Mouse (Mus musculus) forebrain, embryonic 11.5 days (tissue): ENCODE measurements around the gene Npas2. TPM values are rescaled to one million over a fixed set of nuclear protein-coding genes. Genes with fewer than 3 reads are reported as not detected.

Source experiments
- ATAC-seq: fragments of 200-750 bp; cut with Nextera tagmentation; replicated peaks from 2 replicates; pipeline ENCODE4 v1.8.0; 2017; ENCODE audit warnings: moderate TSS enrichment; ENCODE audit not compliant: low FRiP score
- DNase-seq: peaks from one replicate; pipeline ENCODE4 v3.0.0-alpha.2; 2017; ENCODE audit warnings: low spot score
- H3K27ac ChIP-seq: fragments of 300-500 bp; sonication (generic); 2 replicates; pipeline ENCODE4 v1.5.1; 2014; ENCODE audit warnings: low read depth, low read length
- H3K27me3 ChIP-seq: fragments of 300-500 bp; sonication (generic); 2 replicates; pipeline ENCODE4 v1.6.1; 2014; ENCODE audit warnings: mild to moderate bottlenecking, low read length, mixed read lengths; ENCODE audit not compliant: control insufficient read depth, insufficient read depth
- H3K36me3 ChIP-seq: fragments of 300-500 bp; sonication (generic); 2 replicates; pipeline ENCODE4 v1.6.1; 2014; ENCODE audit warnings: mild to moderate bottlenecking, low read length, moderate library complexity, mixed read lengths; ENCODE audit not compliant: control insufficient read depth, insufficient read depth
- H3K4me1 ChIP-seq: fragments of 300-500 bp; sonication (generic); replicated peaks from 2 replicates; pipeline ENCODE4 v1.6.1; 2014; ENCODE audit warnings: low read length, mixed read lengths; ENCODE audit not compliant: control insufficient read depth, insufficient read depth
- H3K4me2 ChIP-seq: fragments of 300-500 bp; sonication (generic); 2 replicates; pipeline ENCODE4 v1.6.1; 2014; ENCODE audit warnings: low read depth, mild to moderate bottlenecking, low read length, moderate library complexity, mixed read lengths; ENCODE audit not compliant: severe bottlenecking
- H3K4me3 ChIP-seq: fragments of 300-500 bp; sonication (generic); 2 replicates; pipeline ENCODE4 v1.5.1; 2014; ENCODE audit warnings: low read depth, low read length
- H3K9ac ChIP-seq: fragments of 300-500 bp; sonication (generic); 2 replicates; pipeline ENCODE4 v1.6.1; 2014; ENCODE audit warnings: low read length
- H3K9me3 ChIP-seq: fragments of 300-500 bp; sonication (generic); 2 replicates; pipeline ENCODE4 v1.6.1; 2016; ENCODE audit warnings: low read length, mixed read lengths; ENCODE audit not compliant: control insufficient read depth
- WGBS: fragments of 180-500 bp; shearing (Covaris S2); extraction: QIAGEN DNeasy Blood & Tissue Kit; methylation state at CpG from one replicate; pipeline ENCODE4 v1.1.7; 2014; 5-methylcytosine and 5-hydroxymethylcytosine counted together
- polyA plus RNA-seq: library from polyadenylated mRNA; unstranded; fragments of >200 nt; fragmentation: Nextera tagmentation; extraction: Ambion mirVana; gene quantifications from 2 replicates; pipeline ENCODE4 v1.2.1, GENCODE M21; 2014

The Npas2 gene
- polyA plus RNA-seq, 1 experiment from 2014 or later, result not detected

GRCm38 (mm10) chr1:39303054-39303649 lies 109.6 kb downstream of the Npas2 start:
- ATAC-seq, result no peak

GRCm38 (mm10) chr1:39307291-39307690 lies 113.8 kb downstream of the Npas2 start:
- ATAC-seq, result no peak
- H3K9ac ChIP-seq, result no peak overlapping the region
- no peak overlapping the region for H3K4me3 ChIP-seq
- no peak overlapping the region for H3K27ac ChIP-seq
- no peak overlapping the region for H3K4me2 ChIP-seq
- H3K27me3 ChIP-seq, result no peaks in the 10 kb centered on the region
- no peak for DNase-seq
- no peaks in the 10 kb centered on the region for H3K4me1 ChIP-seq
- H3K9me3 ChIP-seq, result no peaks in the 10 kb centered on the region
- H3K36me3 ChIP-seq, result no peaks in the 10 kb centered on the region

More at GRCm38 (mm10) chr1:39303054-39303649, 109.6 kb downstream of the Npas2 start:
- Histone ChIP-seq H3K27ac (no peak overlapping the region), H3K9ac (no peak overlapping the region), H3K9me3 (no peaks in the 10 kb centered on the region), H3K4me3 (no peak overlapping the region), H3K36me3 (no peaks in the 10 kb centered on the region), H3K27me3 (no peaks in the 10 kb centered on the region), H3K4me2 (no peak overlapping the region), H3K4me1 (no peaks in the 10 kb centered on the region)
- DNase-seq, result no peak
- 81% methylated on average over 4 of the region's 4 CpGs for WGBS

- Histone ChIP-seq H3K4me2 (no peak overlapping the region), H3K27ac (no peak overlapping the region), H3K9me3 (no peaks in the 10 kb centered on the region), H3K36me3 (no peaks in the 10 kb centered on the region), H3K27me3 (no peaks in the 10 kb centered on the region), H3K4me1 (0 out of 2 replicates have a peak, but pooled peaks cover 2% of the 10 kb centered on the region), H3K4me3 (no peak overlapping the region), H3K9ac (no peak overlapping the region)
- no peak for ATAC-seq
- DNase-seq, result no peak
- WGBS, result 79% methylated on average over 2 of the region's 2 CpGs
These were observed 114.4 kb downstream of the Npas2 start for GRCm38 (mm10) chr1:39307971-39308370.

- Histone ChIP-seq H3K4me2 (no peak overlapping the region), H3K27me3 (no peaks in the 10 kb centered on the region), H3K4me3 (no peak overlapping the region), H3K36me3 (no peaks in the 10 kb centered on the region), H3K9me3 (no peaks in the 10 kb centered on the region), H3K4me1 (0 out of 2 replicates have a peak, but pooled peaks cover 3% of the 10 kb centered on the region), H3K27ac (no peak overlapping the region), H3K9ac (no peak overlapping the region)
- ATAC-seq (no peak), DNase-seq (no peak)
- WGBS, result 90% methylated on average over 7 of the region's 7 CpGs
These were observed 116.0 kb downstream of the Npas2 start for GRCm38 (mm10) chr1:39309548-39309947.

- H3K27me3 ChIP-seq, result no peaks in the 10 kb centered on the region
- ATAC-seq (no peak), DNase-seq (no peak)
- no peak overlapping the region for H3K4me3 ChIP-seq
- H3K4me2 ChIP-seq, result peak overlapping the region; percentile 24; the same call in 1 of the 2 replicates
- H3K9me3 ChIP-seq, result no peaks in the 10 kb centered on the region
- no peak overlapping the region for H3K9ac ChIP-seq
- 0 out of 2 replicates have a peak, but pooled peaks cover 3% of the 10 kb centered on the region for H3K4me1 ChIP-seq
- no peaks in the 10 kb centered on the region for H3K36me3 ChIP-seq
- H3K27ac ChIP-seq, result no peak overlapping the region
- 38% methylated on average over 25 of the region's 25 CpGs for WGBS
These were observed 118.9 kb downstream of the Npas2 start for GRCm38 (mm10) chr1:39312345-39312967.

- H3K27me3 ChIP-seq, result no peaks in the 10 kb centered on the region
- no peaks in the 10 kb centered on the region for H3K9me3 ChIP-seq
- H3K4me2 ChIP-seq, result no peak overlapping the region
- ATAC-seq (no peak), DNase-seq (no peak)
- H3K4me1 ChIP-seq, result 0 out of 2 replicates have a peak, but pooled peaks cover 3% of the 10 kb centered on the region
- no peak overlapping the region for H3K4me3 ChIP-seq
- no peak overlapping the region for H3K27ac ChIP-seq
- WGBS, result 74% methylated on average over 10 of the region's 10 CpGs
- no peak overlapping the region for H3K9ac ChIP-seq
- no peaks in the 10 kb centered on the region for H3K36me3 ChIP-seq
These were observed 120.1 kb downstream of the Npas2 start for GRCm38 (mm10) chr1:39313352-39314245.

GRCm38 (mm10) chr1:39317935-39318334 lies 124.4 kb downstream of the Npas2 start:
- no peak overlapping the region for H3K27ac ChIP-seq
- 86% methylated on average over 2 of the region's 2 CpGs for WGBS
- no peak for ATAC-seq
- no peak for DNase-seq
- no peak overlapping the region for H3K9ac ChIP-seq
- no peaks in the 10 kb centered on the region for H3K9me3 ChIP-seq
- no peaks in the 10 kb centered on the region for H3K36me3 ChIP-seq
- no peak overlapping the region for H3K4me3 ChIP-seq
- no peaks in the 10 kb centered on the region for H3K27me3 ChIP-seq
- H3K4me2 ChIP-seq, result no peak overlapping the region
- H3K4me1 ChIP-seq, result 0 out of 2 replicates have a peak, but pooled peaks cover 2% of the 10 kb centered on the region

- H3K4me3 ChIP-seq, result no peak overlapping the region
- no peaks in the 10 kb centered on the region for H3K9me3 ChIP-seq
- ATAC-seq (no peak), DNase-seq (no peak)
- no peak overlapping the region for H3K27ac ChIP-seq
- H3K9ac ChIP-seq, result no peak overlapping the region
- H3K27me3 ChIP-seq, result no peaks in the 10 kb centered on the region
- no peak overlapping the region for H3K4me2 ChIP-seq
- 85% methylated on average over 7 of the region's 7 CpGs for WGBS
- no peaks in the 10 kb centered on the region for H3K36me3 ChIP-seq
- 0 out of 2 replicates have a peak, but pooled peaks cover 2% of the 10 kb centered on the region for H3K4me1 ChIP-seq
These were observed 125.3 kb downstream of the Npas2 start for GRCm38 (mm10) chr1:39318870-39319269.
